Mouse (Mus musculus): ENCODE data around the gene Prr5l.

The Prr5l gene

GRCm38 (mm10) chr2:101881471-101882162, 1.2 kb downstream of the Prr5l start:
- no peak for DNase-seq

GRCm38 (mm10) chr2:101871179-101871578, 11.6 kb downstream of the Prr5l start:
- DNase-seq = peak; percentile 30

GRCm38 (mm10) chr2:101868683-101869082, 14.1 kb downstream of the Prr5l start:
- DNase-seq = no peak

- DNase-seq = no peak
Measured at GRCm38 (mm10) chr2:101862219-101863123, 20.4 kb downstream of the Prr5l start.

GRCm38 (mm10) chr2:101860920-101861485, 21.8 kb downstream of the Prr5l start:
- no peak for DNase-seq

GRCm38 (mm10) chr2:101856174-101856573, 26.7 kb downstream of the Prr5l start:
- no peak for DNase-seq

- DNase-seq = no peak
Measured at GRCm38 (mm10) chr2:101854792-101855191, 28.0 kb downstream of the Prr5l start.

GRCm38 (mm10) chr2:101842756-101843155, 40.1 kb downstream of the Prr5l start:
- no peak for DNase-seq

- no peak for DNase-seq
Measured at GRCm38 (mm10) chr2:101834816-101835523, 47.9 kb downstream of the Prr5l start.

GRCm38 (mm10) chr2:101832361-101832760, 50.5 kb downstream of the Prr5l start:
- no peak for DNase-seq

GRCm38 (mm10) chr2:101831851-101832250, 51.0 kb downstream of the Prr5l start:
- no peak for DNase-seq

- no peak for DNase-seq
Measured at GRCm38 (mm10) chr2:101830186-101830915, 52.5 kb downstream of the Prr5l start.

GRCm38 (mm10) chr2:101829013-101829412, 53.8 kb downstream of the Prr5l start:
- DNase-seq = no peak

- no peak for DNase-seq
Measured at GRCm38 (mm10) chr2:101828057-101828643, 54.7 kb downstream of the Prr5l start.

- no peak for DNase-seq
Measured at GRCm38 (mm10) chr2:101827626-101828025, 55.2 kb downstream of the Prr5l start.

GRCm38 (mm10) chr2:101826950-101827600, 55.8 kb downstream of the Prr5l start:
- DNase-seq = no peak

- DNase-seq = no peak
Measured at GRCm38 (mm10) chr2:101826186-101826707, 56.6 kb downstream of the Prr5l start.

GRCm38 (mm10) chr2:101825226-101826120, 57.4 kb downstream of the Prr5l start:
- DNase-seq = no peak

GRCm38 (mm10) chr2:101823821-101824220, 59.0 kb downstream of the Prr5l start:
- DNase-seq = no peak

- DNase-seq = no peak
Measured at GRCm38 (mm10) chr2:101822785-101823184, 60.0 kb downstream of the Prr5l start.
